Mouse (Mus musculus) naive thymus-derived CD4-positive, alpha-beta T cell, adult 2 months (primary cell): ENCODE results near the gene Pex3.
A peak's percentile ranks its signal among the peaks of the same experiment; 100 is the strongest.

Experiments used
- DNase-seq: peaks from one replicate; pipeline ENCODE4 v3.0.0-alpha.2; 2011; ENCODE audit warnings: low read depth

The Pex3 gene

GRCm38 (mm10) chr10:13552646-13553497 lies at the start of gene Pex3, which contains the start of gene Adat2:
Gene Pex3 (minus strand): TSS chr10:13553142.
Gene Adat2 (plus strand): TSS chr10:13552894.
- peak; percentile 94 for DNase-seq

- no peak for DNase-seq
Observed at GRCm38 (mm10) chr10:13600926-13601325, 48.0 kb upstream of the Pex3 start.

GRCm38 (mm10) chr10:13597491-13597890 lies 44.5 kb upstream of the Pex3 start:
- DNase-seq = no peak

- DNase-seq = no peak
Observed at GRCm38 (mm10) chr10:13596866-13597265, 43.9 kb upstream of the Pex3 start.

GRCm38 (mm10) chr10:13596073-13596472 lies 43.1 kb upstream of the Pex3 start:
- no peak for DNase-seq

GRCm38 (mm10) chr10:13593529-13593928 lies 40.6 kb upstream of the Pex3 start:
- DNase-seq = no peak

GRCm38 (mm10) chr10:13592196-13592595 lies 39.3 kb upstream of the Pex3 start:
- no peak for DNase-seq

GRCm38 (mm10) chr10:13587914-13588313 lies 35.0 kb upstream of the Pex3 start:
- no peak for DNase-seq

- no peak for DNase-seq
Observed at GRCm38 (mm10) chr10:13577123-13577522, 24.2 kb upstream of the Pex3 start.

- no peak for DNase-seq
Observed at GRCm38 (mm10) chr10:13572410-13572809, 19.5 kb upstream of the Pex3 start.

- no peak for DNase-seq
Observed at GRCm38 (mm10) chr10:13572003-13572402, 19.1 kb upstream of the Pex3 start.

GRCm38 (mm10) chr10:13570697-13571538 lies 18.0 kb upstream of the Pex3 start:
- no peak for DNase-seq

- no peak for DNase-seq
Observed at GRCm38 (mm10) chr10:13569818-13570217, 16.9 kb upstream of the Pex3 start.

GRCm38 (mm10) chr10:13566393-13566792 lies 13.5 kb upstream of the Pex3 start:
- no peak for DNase-seq

GRCm38 (mm10) chr10:13565080-13565448 lies 12.1 kb upstream of the Pex3 start:
- DNase-seq = no peak

- peak; percentile 70 for DNase-seq
Observed at GRCm38 (mm10) chr10:13564364-13565079, 11.6 kb upstream of the Pex3 start.

GRCm38 (mm10) chr10:13560014-13560674 lies 7.2 kb upstream of the Pex3 start:
- no peak for DNase-seq

GRCm38 (mm10) chr10:13554316-13554715 lies 1.4 kb upstream of the Pex3 start:
- DNase-seq = peak; percentile 6

GRCm38 (mm10) chr10:13553498-13553985 lies 600 bp upstream of the Pex3 start:
- DNase-seq = no peak

- DNase-seq = no peak
Observed at GRCm38 (mm10) chr10:13541721-13542120, 11.2 kb downstream of the Pex3 start.

- no peak for DNase-seq
Observed at GRCm38 (mm10) chr10:13539769-13540333, 13.1 kb downstream of the Pex3 start.
